Mouse (Mus musculus): ENCODE results near the gene Sox8. TPM values are rescaled to one million over a fixed set of nuclear protein-coding genes. Genes with fewer than 3 reads are reported as not detected.

The Sox8 gene
- 16.0 and 21.7 TPM in 2 replicates for polyA plus RNA-seq (2012; rRNA removed)

GRCm38 (mm10) chr17:25570648-25571452, at the start of gene Sox8:
Gene Sox8 (minus strand): TSS chr17:25570686.

DNA sequence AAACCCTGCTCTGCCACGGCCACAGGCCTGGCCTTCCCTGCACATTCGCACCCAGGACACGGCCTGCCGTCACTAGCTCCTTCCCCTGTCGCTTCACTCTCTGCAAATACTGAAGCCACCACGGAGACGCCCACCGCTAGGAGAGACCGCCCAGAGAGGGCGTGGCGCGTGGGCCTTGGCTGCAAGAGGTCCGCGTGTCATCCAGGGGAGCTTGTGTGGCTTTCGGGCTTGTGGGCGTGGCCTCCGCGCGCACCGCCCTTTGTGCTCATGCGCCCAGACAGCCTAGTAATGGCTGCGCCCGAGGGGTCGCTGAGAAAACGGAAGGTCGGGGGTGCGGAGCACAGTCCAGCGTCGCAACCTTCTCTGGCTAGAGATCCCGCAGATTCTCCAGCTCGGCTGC, 8.4 kb upstream of the Sox8 start, which contains the start of gene Lmf1:
Gene Lmf1, plus strand, starts transcription at position 166 of the 400 bp plus-strand sequence.

Other genes starting within 250 kb of the Sox8 start
- gene Tpsab1, start 225.1 kb downstream of the Sox8 start, polyA plus RNA-seq (2012; rRNA removed) = 0.08 TPM in 1 of 2 replicates, not detected in the other
- 0.76 and 2.8 TPM in 2 replicates for gene Tpsb2, start 204.4 kb downstream of the Sox8 start, polyA plus RNA-seq (2012; rRNA removed)
- gene Tpsg1, start 201.4 kb downstream of the Sox8 start, polyA plus RNA-seq (2012; rRNA removed) = 0.10 and 0.11 TPM in 2 replicates
- gene Cacna1h, start 136.9 kb downstream of the Sox8 start, polyA plus RNA-seq (2012; rRNA removed) = 87.9 and 99.5 TPM in 2 replicates
- 1.6 and 1.9 TPM in 2 replicates for gene Tekt4, start 116.1 kb downstream of the Sox8 start, polyA plus RNA-seq (2012; rRNA removed)
- gene Sstr5, start 73.4 kb downstream of the Sox8 start, polyA plus RNA-seq (2012; rRNA removed) = 0.82 and 0.89 TPM in 2 replicates
- 9.8 and 11.4 TPM in 2 replicates for gene Lmf1, start 8.4 kb upstream of the Sox8 start, polyA plus RNA-seq (2012; rRNA removed)
- gene Gng13, start 146.5 kb upstream of the Sox8 start, polyA plus RNA-seq (2012; rRNA removed) = 8.3 and 8.7 TPM in 2 replicates
- 5.9 and 6.7 TPM in 2 replicates for gene Chtf18, start 156.7 kb upstream of the Sox8 start, polyA plus RNA-seq (2012; rRNA removed)
- 47.6 and 50.8 TPM in 2 replicates for gene Rpusd1, start 157.0 kb upstream of the Sox8 start, polyA plus RNA-seq (2012; rRNA removed)
- 0.15 and 0.17 TPM in 2 replicates for gene Mslnl, start 165.4 kb upstream of the Sox8 start, polyA plus RNA-seq (2012; rRNA removed)
- 1.6 and 32.1 TPM in 2 replicates for gene Msln, start 183.7 kb upstream of the Sox8 start, polyA plus RNA-seq (2012; rRNA removed)
- 26.8 and 27.4 TPM in 2 replicates for gene Narfl, start 203.1 kb upstream of the Sox8 start, polyA plus RNA-seq (2012; rRNA removed)
- 211 and 212 TPM in 2 replicates for gene Haghl, start 215.0 kb upstream of the Sox8 start, polyA plus RNA-seq (2012; rRNA removed)
- gene Ccdc78, start 215.9 kb upstream of the Sox8 start, polyA plus RNA-seq (2012; rRNA removed) = 0.12 and 0.13 TPM in 2 replicates
- gene Fam173a, start 222.2 kb upstream of the Sox8 start, polyA plus RNA-seq (2012; rRNA removed) = 106 and 118 TPM in 2 replicates
- 0.33 and 0.57 TPM in 2 replicates for gene AC134908.4, start 225.0 kb upstream of the Sox8 start, polyA plus RNA-seq (2012; rRNA removed)
- 90.6 and 111 TPM in 2 replicates for gene Metrn, start 226.4 kb upstream of the Sox8 start, polyA plus RNA-seq (2012; rRNA removed)
- gene Fbxl16, start 238.4 kb upstream of the Sox8 start, polyA plus RNA-seq (2012; rRNA removed) = 79.5 and 95.0 TPM in 2 replicates